ENCODE assay signal across 8 mouse cellular contexts in genomic region chr13:5864265-5865097, GRCm38 (mm10). TPM values are rescaled to one million over a fixed set of nuclear protein-coding genes. Genes with fewer than 3 reads are reported as not detected.
A peak's percentile ranks its signal among the peaks of the same experiment; 100 is the strongest.
DNase-seq lines count a peak whose midpoint lies in the region; ATAC-seq and TF ChIP-seq lines count a peak whose summit lies in the region.

No protein-coding gene starts in this region.

- peaks cover 10% of the 10 kb centered on the region for H3K4me1 ChIP-seq in forebrain, postnatal 0 days (ENCODE audit: insufficient read depth)
- peaks cover 26% of the 10 kb centered on the region for H3K4me1 ChIP-seq in limb, embryonic 13.5 days

- peaks cover 70% of the 10 kb centered on the region for H3K79me2 ChIP-seq in myocyte (ENCODE audit: control insufficient read depth, insufficient read depth)

- peak; percentile 42 for DNase-seq in kidney, adult 9 months
- DNase-seq in kidney, postnatal 10 days, result no peak
- peak; percentile 69 for DNase-seq in MEL-GATA-1-ER (ENCODE audit: extremely low read depth, low read depth)
- peak; percentile 55 for DNase-seq in forebrain, postnatal 0 days
- DNase-seq in frontal cortex, postnatal 14 days (ENCODE audit: low spot score in 2 of 2), result no peak
- DNase-seq in left cerebral cortex, adult 11 months (ENCODE audit: low spot score), result no peak

- H3K9ac ChIP-seq in forebrain, postnatal 0 days, result peak overlapping the region; percentile 57
- H3K9ac ChIP-seq in limb, embryonic 13.5 days, result peak overlapping the region; percentile 26; the same call in 1 of the 2 replicates

- H3ac ChIP-seq in myocyte (ENCODE audit: control insufficient read depth, insufficient read length), result no peak overlapping the region

- no peak for TF ChIP-seq POLR2A in myocyte (IDR thresholded peaks at IDR 0.05; ENCODE audit: insufficient read length, low read depth)

- peaks cover 39% of the 10 kb centered on the region for H3K36me3 ChIP-seq in forebrain, postnatal 0 days (ENCODE audit: insufficient read depth)
- H3K36me3 ChIP-seq in limb, embryonic 13.5 days, result peaks cover 46% of the 10 kb centered on the region
- peaks cover 46% of the 10 kb centered on the region for H3K36me3 ChIP-seq in myocyte (ENCODE audit: control insufficient read depth, insufficient read depth)

- ATAC-seq in forebrain, postnatal 0 days, result no peak
- ATAC-seq in limb, embryonic 13.5 days (ENCODE audit: low FRiP score, low read depth), result no peak

- no peaks in the 10 kb centered on the region for H3K27me3 ChIP-seq in forebrain, postnatal 0 days (ENCODE audit: insufficient read depth, low read length)
- no peaks in the 10 kb centered on the region for H3K27me3 ChIP-seq in limb, embryonic 13.5 days
- no peaks in the 10 kb centered on the region for H3K27me3 ChIP-seq in myocyte (ENCODE audit: control insufficient read depth, insufficient read depth, insufficient read length)

- H3K9me3 ChIP-seq in forebrain, postnatal 0 days (ENCODE audit: low read length), result no peaks in the 10 kb centered on the region
- H3K9me3 ChIP-seq in limb, embryonic 13.5 days, result no peaks in the 10 kb centered on the region

- peak overlapping the region; percentile 59 for H3K4me2 ChIP-seq in forebrain, postnatal 0 days (ENCODE audit: low read depth)
- peak overlapping the region; percentile 71 for H3K4me2 ChIP-seq in limb, embryonic 13.5 days (replicated peaks)
- peak overlapping the region; percentile 91 for H3K4me2 ChIP-seq in myocyte (ENCODE audit: low read depth)

- H3K27ac ChIP-seq in forebrain, postnatal 0 days (ENCODE audit: low read depth, low read length), result peak overlapping the region; percentile 52; the same call in 1 of the 2 replicates
- H3K27ac ChIP-seq in limb, embryonic 13.5 days, result no peak overlapping the region

- 58% methylated on average over 10 of the region's 10 CpGs for WGBS in forebrain, postnatal 0 days
- WGBS in limb, embryonic 13.5 days, result 70% methylated on average over 10 of the region's 10 CpGs

- no peak for TF ChIP-seq CTCF in forebrain, postnatal 0 days (IDR thresholded peaks at IDR 0.05; ENCODE audit: low read depth)

- peak overlapping the region; percentile 90 for H3K4me3 ChIP-seq in forebrain, postnatal 0 days (ENCODE audit: low read depth, low read length)
- H3K4me3 ChIP-seq in limb, embryonic 13.5 days, result peak overlapping the region; percentile 70
- peak overlapping the region; percentile 70 for H3K4me3 ChIP-seq in myocyte

TF ChIP-seq in myocyte, 11 proteins besides CTCF, POLR2A, EP300 and RAD21:
- TF ChIP-seq SRF (IDR thresholded peaks at IDR 0.05; ENCODE audit: control insufficient read depth, insufficient read length, low read depth), result no peak
- peak; percentile 77 for TF ChIP-seq USF1 (IDR thresholded peaks at IDR 0.05; ENCODE audit: low read depth)

RNA-seq across cellular contexts. Expression of gene Klf6, which starts 3.2 kb away (rescaled TPM):
- 78.8 and 87.1 TPM in 2 replicates for total RNA-seq in forebrain, postnatal 0 days (2014; rRNA removed)
- 100.0 and 146 TPM in 2 replicates for polyA plus RNA-seq in forebrain, postnatal 0 days (2015; fragmentation: Nextera tagmentation; extraction: Ambion mirVana)
- polyA plus RNA-seq in limb, embryonic 13.5 days (2015; fragmentation: Nextera tagmentation; extraction: Ambion mirVana), result 71.4 and 79.0 TPM in 2 replicates
- 21.2 TPM for polyA plus RNA-seq in myocyte (2012; fragmentation: generic; extraction: Trizol)

Comparison
In these comparisons a context has a peak if more than half of its experiments do, and no peak if none do; other contexts are left out.
1. DNase-seq: peak in kidney, adult 9 months (single experiment), MEL-GATA-1-ER (single experiment) and forebrain, postnatal 0 days (single experiment); none in kidney, postnatal 10 days (single experiment), frontal cortex, postnatal 14 days (0 of 2) and left cerebral cortex, adult 11 months (single experiment).
2. Peak in every context shown above with its lines, with median percentiles within 50 percentile points of each other: H3K4me2 ChIP-seq and H3K4me3 ChIP-seq.